14 mouse cellular contexts compared by ENCODE assay signal in genomic region chr7:35989456-35989855, GRCm38 (mm10).
DNase-seq lines count a peak whose midpoint lies in the region; ATAC-seq lines count a peak whose summit lies in the region.
"Had no signal": no experiment of that assay in that cellular context is flagged by ENCODE, and none has a peak within 500 bp of the region (broad histone marks: within the 10 kb centered on the region; RNA-seq: fewer than 3 reads in every experiment).

No protein-coding gene starts in this region.

- H3K36me3 ChIP-seq in kidney, embryonic 14.5 days (ENCODE audit: control insufficient read depth, insufficient read depth, low read length), result no peaks in the 10 kb centered on the region
- H3K36me3 ChIP-seq: liver, embryonic 13.5 days had no signal

- no peaks in the 10 kb centered on the region for H3K27me3 ChIP-seq in kidney, embryonic 14.5 days (ENCODE audit: control insufficient read depth, insufficient read depth, low read length)
- H3K27me3 ChIP-seq: liver, embryonic 13.5 days; megakaryocyte, embryonic 14.5 days had no signal

- peak; percentile 15 for DNase-seq in embryo, embryonic 10 days (ENCODE audit: low spot score)
- no peak for DNase-seq in embryo, embryonic 9.5 days (ENCODE audit: extremely low spot score)
- DNase-seq in kidney, adult 9 months, result no peak
- DNase-seq in testis, postnatal 10 days (ENCODE audit: low spot score), result peak; percentile 26
- no peak for DNase-seq in testis, postnatal 14 days (ENCODE audit: low spot score)
- no peak for DNase-seq in spleen, adult 12 weeks (ENCODE audit: low spot score)
- DNase-seq in frontal cortex, postnatal 14 days (ENCODE audit: low spot score in 2 of 2), result no peak
- DNase-seq: cerebellum, adult 2 months; heart, postnatal 14 days; liver, embryonic 13.5 days; right cerebral cortex, adult 18-20 months had no signal

- H3K9ac ChIP-seq in kidney, embryonic 14.5 days (ENCODE audit: low read depth, low read length), result no peak overlapping the region
- H3K9ac ChIP-seq: liver, embryonic 13.5 days had no signal

- H3K4me3 ChIP-seq in kidney, embryonic 14.5 days (ENCODE audit: low read length), result no peak overlapping the region
- H3K4me3 ChIP-seq: liver, embryonic 13.5 days; megakaryocyte, embryonic 14.5 days had no signal

- peaks cover 6% of the 10 kb centered on the region; the same call in 1 of the 2 replicates for H3K9me3 ChIP-seq in kidney, embryonic 14.5 days (ENCODE audit: control insufficient read depth, low read length)
- H3K9me3 ChIP-seq: liver, embryonic 13.5 days had no signal

- H3K4me1 ChIP-seq in kidney, embryonic 14.5 days (ENCODE audit: control insufficient read depth, insufficient read depth, low read length), result peaks cover 5% of the 10 kb centered on the region; the same call in 1 of the 2 replicates
- H3K4me1 ChIP-seq: liver, embryonic 13.5 days had no signal

- ATAC-seq in kidney, embryonic 14.5 days (ENCODE audit: low FRiP score, low TSS enrichment), result 0 out of 2 replicates have a peak, but pooled peaks have one; percentile 55
- ATAC-seq: lung, postnatal 0 days had no signal

- no peak overlapping the region for H3K4me2 ChIP-seq in kidney, embryonic 14.5 days (replicated peaks; ENCODE audit: low read depth, low read length)
- H3K4me2 ChIP-seq: liver, embryonic 13.5 days had no signal

- no peak overlapping the region for H3K27ac ChIP-seq in kidney, embryonic 14.5 days (ENCODE audit: low read depth, low read length)
- H3K27ac ChIP-seq: liver, embryonic 13.5 days had no signal

- 28% methylated on average over 8 of the region's 8 CpGs for WGBS in kidney, embryonic 14.5 days

Comparison
In these comparisons a context has a peak if more than half of its experiments do, and no peak if none do; other contexts are left out.
1. DNase-seq: peak in embryo, embryonic 10 days (single experiment) and testis, postnatal 10 days (single experiment); none in embryo, embryonic 9.5 days (single experiment), kidney, adult 9 months (single experiment), testis, postnatal 14 days (single experiment), spleen, adult 12 weeks (single experiment) and frontal cortex, postnatal 14 days (0 of 2).